ENCODE assay signal across 18 mouse cellular contexts in the genomic region with DNA sequence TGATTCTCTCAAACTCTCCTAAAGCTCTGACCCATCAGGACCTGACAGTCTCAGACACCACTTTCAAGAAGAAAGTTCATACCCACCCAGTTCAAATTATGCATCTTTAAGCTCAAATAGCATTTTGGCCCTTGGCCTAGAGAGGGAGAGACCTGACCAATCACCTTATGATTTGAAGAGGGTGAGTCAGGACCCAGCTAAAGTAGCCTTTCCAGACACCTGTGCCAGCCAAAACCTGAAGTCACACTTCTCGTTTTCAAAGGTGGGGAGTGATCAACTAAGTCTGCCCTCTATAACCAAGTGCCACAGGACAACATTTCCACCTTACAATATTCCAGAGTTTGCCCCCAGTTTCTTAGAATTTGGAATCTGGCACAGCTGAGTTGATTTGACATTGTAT. TPM values are rescaled to one million over a fixed set of nuclear protein-coding genes. Genes with fewer than 3 reads are reported as not detected.
DNase-seq lines count a peak whose midpoint lies in the region; ATAC-seq and TF ChIP-seq lines count a peak whose summit lies in the region.
"Had no signal": no experiment of that assay in that cellular context is flagged by ENCODE, and none has a peak within 500 bp of the region (broad histone marks: within the 10 kb centered on the region; RNA-seq: fewer than 3 reads in every experiment).

No protein-coding gene starts in this region.

- H3K4me2 ChIP-seq in kidney, embryonic 15.5 days: no peak overlapping the region
- H3K4me2 ChIP-seq in lung, postnatal 0 days (replicated peaks; ENCODE audit: low read depth, low read length): no peak overlapping the region
- H3K4me2 ChIP-seq in stomach, embryonic 15.5 days: no peak overlapping the region
- H3K4me2 ChIP-seq: embryonic facial prominence, embryonic 12.5 days; forebrain, embryonic 15.5 days; heart, embryonic 12.5 days; hindbrain, embryonic 14.5 days had no signal

- no peak for TF ChIP-seq POLR2A in kidney, adult 2 months (IDR thresholded peaks at IDR 0.05; ENCODE audit: low read depth, low read length)

- no peak for TF ChIP-seq EP300 in lung, postnatal 0 days (IDR thresholded peaks at IDR 0.05)

- WGBS in kidney, embryonic 15.5 days: 74% methylated on average over 1 of the region's 1 CpGs
- WGBS in kidney, adult 2 months: 38% methylated on average over 1 of the region's 1 CpGs
- 41% methylated on average over 1 of the region's 1 CpGs for whole genome bisulfite sequencing in lung, postnatal 0 days
- 61% methylated on average over 1 of the region's 1 CpGs for WGBS in stomach, embryonic 15.5 days

- H3K27ac ChIP-seq in kidney, embryonic 15.5 days: peak overlapping the region; percentile 5; the same call in 1 of the 2 replicates
- no peak overlapping the region for H3K27ac ChIP-seq in kidney, adult 2 months (ENCODE audit: insufficient read depth, low read depth, low read length)
- no peak overlapping the region for H3K27ac ChIP-seq in lung, postnatal 0 days (ENCODE audit: low read length)
- peak overlapping the region; percentile 57; the same call in 1 of the 2 replicates for H3K27ac ChIP-seq in stomach, embryonic 15.5 days
- H3K27ac ChIP-seq: embryonic facial prominence, embryonic 12.5 days; forebrain, embryonic 15.5 days; hindbrain, embryonic 10.5 days; hindbrain, embryonic 14.5 days had no signal

- no peak overlapping the region for H3K4me3 ChIP-seq in kidney, embryonic 15.5 days (replicated peaks)
- H3K4me3 ChIP-seq in kidney, adult 2 months (ENCODE audit: insufficient read depth, low read depth, low read length): no peak overlapping the region
- H3K4me3 ChIP-seq in lung, postnatal 0 days (ENCODE audit: low read depth, low read length): no peak overlapping the region
- H3K4me3 ChIP-seq in stomach, embryonic 15.5 days (replicated peaks): no peak overlapping the region
- H3K4me3 ChIP-seq: embryonic facial prominence, embryonic 12.5 days; forebrain, embryonic 15.5 days; heart, embryonic 12.5 days; hindbrain, embryonic 10.5 days had no signal

- H3K9me3 ChIP-seq in kidney, embryonic 15.5 days (replicated peaks): no peaks in the 10 kb centered on the region
- H3K9me3 ChIP-seq in lung, postnatal 0 days (ENCODE audit: low read length): no peaks in the 10 kb centered on the region
- no peaks in the 10 kb centered on the region for H3K9me3 ChIP-seq in stomach, embryonic 15.5 days
- H3K9me3 ChIP-seq: embryonic facial prominence, embryonic 12.5 days; forebrain, embryonic 15.5 days; heart, embryonic 12.5 days; hindbrain, embryonic 10.5 days had no signal

- H3K9ac ChIP-seq in kidney, embryonic 15.5 days: no peak overlapping the region
- no peak overlapping the region for H3K9ac ChIP-seq in lung, postnatal 0 days (replicated peaks; ENCODE audit: low read depth)
- H3K9ac ChIP-seq in stomach, embryonic 15.5 days: no peak overlapping the region
- H3K9ac ChIP-seq: embryonic facial prominence, embryonic 12.5 days; forebrain, embryonic 15.5 days; heart, embryonic 12.5 days; hindbrain, embryonic 14.5 days had no signal

- H3K36me3 ChIP-seq in kidney, embryonic 15.5 days: no peaks in the 10 kb centered on the region
- H3K36me3 ChIP-seq in kidney, adult 2 months (ENCODE audit: control insufficient read depth, insufficient read depth, low read length): no peaks in the 10 kb centered on the region
- H3K36me3 ChIP-seq in lung, postnatal 0 days (ENCODE audit: insufficient read depth, low read length): no peaks in the 10 kb centered on the region
- no peaks in the 10 kb centered on the region for H3K36me3 ChIP-seq in stomach, embryonic 15.5 days
- H3K36me3 ChIP-seq: embryonic facial prominence, embryonic 12.5 days; forebrain, embryonic 15.5 days; heart, embryonic 12.5 days; hindbrain, embryonic 10.5 days had no signal

- peaks cover 12% of the 10 kb centered on the region for H3K4me1 ChIP-seq in kidney, embryonic 15.5 days
- no peaks in the 10 kb centered on the region for H3K4me1 ChIP-seq in kidney, adult 2 months (ENCODE audit: control insufficient read depth, insufficient read depth, low read length)
- H3K4me1 ChIP-seq in lung, postnatal 0 days (ENCODE audit: insufficient read depth, low read depth, low read length): peaks cover 3% of the 10 kb centered on the region; the same call in 1 of the 2 replicates
- H3K4me1 ChIP-seq in stomach, embryonic 15.5 days: peaks cover 11% of the 10 kb centered on the region

- no peak for TF ChIP-seq CTCF in kidney, adult 2 months (conservative IDR thresholded peaks at IDR 0.05; ENCODE audit: insufficient read depth, insufficient read length, low read depth, low read length)
- no peak for TF ChIP-seq CTCF in lung, postnatal 0 days (IDR thresholded peaks at IDR 0.05)

- no peaks in the 10 kb centered on the region for H3K27me3 ChIP-seq in kidney, embryonic 15.5 days
- no peaks in the 10 kb centered on the region for H3K27me3 ChIP-seq in kidney, adult 2 months (replicated peaks; ENCODE audit: control insufficient read depth, insufficient read depth, low read length)
- no peaks in the 10 kb centered on the region for H3K27me3 ChIP-seq in lung, postnatal 0 days (replicated peaks; ENCODE audit: insufficient read depth, low read length)
- H3K27me3 ChIP-seq in stomach, embryonic 15.5 days (replicated peaks): no peaks in the 10 kb centered on the region
- H3K27me3 ChIP-seq: embryonic facial prominence, embryonic 12.5 days; forebrain, embryonic 15.5 days; heart, embryonic 12.5 days had no signal

- ATAC-seq in kidney, embryonic 15.5 days (replicated peaks; ENCODE audit: low FRiP score): no peak
- ATAC-seq in lung, postnatal 0 days: peak; percentile 77
- ATAC-seq in stomach, embryonic 15.5 days (ENCODE audit: insufficient read depth, low FRiP score, low read depth): no peak
- ATAC-seq: forebrain, embryonic 15.5 days had no signal

- DNase-seq in kidney, adult 2 months: no peak
- peak; percentile 77 for DNase-seq in lung, postnatal 0 days (ENCODE audit: low spot score)
- no peak for DNase-seq in lung, postnatal 10 days
- peak; percentile 49 for DNase-seq in A20 (ENCODE audit: low read depth, low spot score)
- DNase-seq in cerebellum, adult 11 months: no peak
- DNase-seq in yolk sac, embryonic 10.5 days (ENCODE audit: low spot score): no peak
- DNase-seq: adrenal gland, adult 2 months; adrenal gland, postnatal 25 days; cerebellum, adult 2 months; cerebellum, postnatal 10 days; gastrocnemius, postnatal 14 days had no signal

RNA-seq across cellular contexts. Expression of a gene that starts 12.5 kb away (rescaled TPM):
- polyA plus RNA-seq in kidney, embryonic 15.5 days (2015; fragmentation: Nextera tagmentation; extraction: Ambion mirVana): 35.4 and 38.7 TPM in 2 replicates
- polyA plus RNA-seq in kidney, adult 2 months (2012; rRNA removed): 128 and 145 TPM in 2 replicates
- polyA plus RNA-seq in lung, postnatal 0 days (2015; fragmentation: Nextera tagmentation; extraction: Ambion mirVana): 77.6 and 77.9 TPM in 2 replicates
- polyA plus RNA-seq in stomach, embryonic 15.5 days (2015; fragmentation: Nextera tagmentation; extraction: Ambion mirVana): 41.5 and 43.8 TPM in 2 replicates

Comparison
In these comparisons a context has a peak if more than half of its experiments do, and no peak if none do; other contexts are left out.
1. H3K27ac ChIP-seq: peak in kidney, embryonic 15.5 days (single experiment) and stomach, embryonic 15.5 days (single experiment); none in kidney, adult 2 months (single experiment) and lung, postnatal 0 days (single experiment).
2. DNase-seq: peak in lung, postnatal 0 days (single experiment) and A20 (single experiment); none in kidney, adult 2 months (single experiment), lung, postnatal 10 days (single experiment), cerebellum, adult 11 months (single experiment) and yolk sac, embryonic 10.5 days (single experiment).